Mouse (Mus musculus) c-Kit-positive CD71-positive TER-119-negative erythroid progenitor cells, embryonic 14.5 days (primary cell): ENCODE data around the gene Foxn1.
A peak's percentile ranks its signal among the peaks of the same experiment; 100 is the strongest.

Source experiments
- DNase-seq: peaks from one replicate; pipeline ENCODE4 v3.0.0-alpha.2; 2013; ENCODE audit warnings: low read depth

Foxn1 gene

GRCm38 (mm10) chr11:78400936-78401335 lies 14.6 kb upstream of the Foxn1 start:
- DNase-seq = no peak

GRCm38 (mm10) chr11:78399680-78400079 lies 13.3 kb upstream of the Foxn1 start:
- DNase-seq = peak; percentile 51

- no peak for DNase-seq
These were observed 11.9 kb upstream of the Foxn1 start for GRCm38 (mm10) chr11:78398212-78398611.

- peak; percentile 40 for DNase-seq
These were observed 11.0 kb upstream of the Foxn1 start for GRCm38 (mm10) chr11:78397397-78397796.

- DNase-seq = no peak
These were observed 10.6 kb upstream of the Foxn1 start for GRCm38 (mm10) chr11:78396950-78397349.

GRCm38 (mm10) chr11:78392728-78393127 lies 6.4 kb upstream of the Foxn1 start:
- DNase-seq = no peak

GRCm38 (mm10) chr11:78385776-78386175 lies 582 bp downstream of the Foxn1 start:
- no peak for DNase-seq

- no peak for DNase-seq
These were observed 3.7 kb downstream of the Foxn1 start for GRCm38 (mm10) chr11:78382701-78383100.

GRCm38 (mm10) chr11:78382286-78382685 lies 4.1 kb downstream of the Foxn1 start:
- no peak for DNase-seq

- no peak for DNase-seq
These were observed 5.4 kb downstream of the Foxn1 start for GRCm38 (mm10) chr11:78380996-78381395.

GRCm38 (mm10) chr11:78380351-78380750 lies 6.0 kb downstream of the Foxn1 start:
- DNase-seq = no peak

- DNase-seq = no peak
These were observed 8.7 kb downstream of the Foxn1 start for GRCm38 (mm10) chr11:78377549-78378159.

GRCm38 (mm10) chr11:78374147-78374546 lies 12.2 kb downstream of the Foxn1 start:
- no peak for DNase-seq

GRCm38 (mm10) chr11:78372610-78373009 lies 13.7 kb downstream of the Foxn1 start:
- DNase-seq = no peak

GRCm38 (mm10) chr11:78372166-78372565 lies 14.2 kb downstream of the Foxn1 start:
- no peak for DNase-seq

- no peak for DNase-seq
These were observed 14.6 kb downstream of the Foxn1 start for GRCm38 (mm10) chr11:78371711-78372110.

GRCm38 (mm10) chr11:78370389-78370788 lies 16.0 kb downstream of the Foxn1 start:
- no peak for DNase-seq

- DNase-seq = no peak
These were observed 18.7 kb downstream of the Foxn1 start for GRCm38 (mm10) chr11:78367456-78368225.

- DNase-seq = no peak
These were observed 22.3 kb downstream of the Foxn1 start for GRCm38 (mm10) chr11:78364103-78364502.

- DNase-seq = no peak
These were observed 22.9 kb downstream of the Foxn1 start for GRCm38 (mm10) chr11:78363309-78364007.

GRCm38 (mm10) chr11:78360789-78361131 lies 25.6 kb downstream of the Foxn1 start:
- no peak for DNase-seq

- DNase-seq = peak; percentile 80
These were observed 26.1 kb downstream of the Foxn1 start for GRCm38 (mm10) chr11:78360125-78360788.
